Mouse (Mus musculus) heart, adult 2 months (tissue): ENCODE data around the gene Gm10198.

Experiments used
- CTCF ChIP-seq: fragments of 200-600 bp; IDR thresholded peaks from 2 replicates; pipeline ENCODE4 v1.8.1; 2022; ENCODE audit warnings: antibody characterized with exemption, mild to moderate bottlenecking, moderate library complexity
- POLR2A ChIP-seq: fragments of 200-500 bp; IDR thresholded peaks from 2 replicates; pipeline ENCODE4 v1.6.1; 2011; ENCODE audit warnings: mild to moderate bottlenecking, low read depth, low read length, control low read depth; ENCODE audit not compliant: insufficient read depth

GRCm38 (mm10) chr13:111634163-111635160, 41.9 kb downstream of the Gm10198 start:
- no peak for TF ChIP-seq CTCF
- no peak for TF ChIP-seq POLR2A
